Mouse (Mus musculus): Measurements from ENCODE around the gene Dysf.
"Not testable (repeated sequence)": the region's sequence is repeated elsewhere in the genome, so short reads cannot be mapped to it uniquely, and the experiment has no call there.

Dysf gene

DNA sequence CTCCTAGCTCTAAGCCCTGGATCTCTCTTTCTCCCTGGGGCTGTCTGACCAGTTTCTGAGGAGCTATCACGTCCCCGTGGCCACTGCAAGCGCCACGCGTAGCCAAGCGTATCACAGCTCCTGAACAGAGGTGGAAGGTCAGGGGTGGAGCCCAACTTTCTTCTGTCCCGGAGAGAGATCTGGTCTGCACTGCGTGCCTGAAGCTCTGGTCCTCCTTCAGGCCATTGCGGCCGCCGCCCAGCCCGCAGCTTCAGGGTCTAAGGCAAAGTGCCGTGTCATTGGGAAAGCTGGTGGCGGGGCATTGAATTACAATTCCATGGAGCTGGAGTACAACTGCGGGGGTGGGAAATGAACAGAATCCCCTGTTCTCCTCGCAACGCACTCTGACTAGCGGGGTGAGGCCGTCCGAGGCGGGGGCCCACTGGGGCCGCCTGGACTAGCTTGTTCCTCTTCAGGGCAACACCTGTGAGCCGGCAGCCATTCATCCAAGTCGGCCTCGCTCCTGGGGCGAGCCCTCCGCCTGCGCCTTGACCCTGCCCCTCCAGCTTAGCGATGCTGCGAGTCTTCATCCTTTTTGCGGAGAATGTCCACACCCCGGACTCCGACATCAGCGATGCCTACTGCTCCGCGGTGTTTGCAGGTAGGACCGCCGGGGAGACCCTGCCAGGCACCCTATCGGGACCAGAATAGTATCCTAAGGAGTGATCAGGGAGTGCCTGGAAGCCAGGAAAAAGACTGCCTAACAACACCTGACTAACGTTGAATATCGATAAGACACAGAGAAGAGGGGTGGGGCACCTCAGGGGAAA is at the start of gene Dysf:
Dysf (plus strand) TSS at position 228 of the 809 bp plus-strand sequence.
- peak; percentile 35 for DNase-seq

DNA sequence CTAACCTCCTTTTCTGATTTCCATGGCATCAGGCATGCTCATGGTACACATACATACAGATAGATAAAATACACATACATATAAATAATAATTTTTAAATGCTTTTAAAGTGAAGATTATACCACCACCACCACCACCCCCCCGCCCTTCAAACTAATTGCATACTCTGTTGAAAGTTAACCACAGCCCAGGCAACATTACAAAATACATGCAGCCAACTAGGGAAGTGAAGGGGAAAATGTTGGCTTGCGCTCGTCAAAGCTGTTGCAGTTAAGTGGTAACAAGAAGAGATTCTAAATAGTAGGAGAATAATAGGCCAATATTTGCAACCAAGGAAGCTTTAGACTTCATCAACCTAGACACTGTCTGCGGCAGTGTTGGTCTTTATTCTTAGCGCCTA is 20.7 kb upstream of the Dysf start:
- no peak for DNase-seq

DNA sequence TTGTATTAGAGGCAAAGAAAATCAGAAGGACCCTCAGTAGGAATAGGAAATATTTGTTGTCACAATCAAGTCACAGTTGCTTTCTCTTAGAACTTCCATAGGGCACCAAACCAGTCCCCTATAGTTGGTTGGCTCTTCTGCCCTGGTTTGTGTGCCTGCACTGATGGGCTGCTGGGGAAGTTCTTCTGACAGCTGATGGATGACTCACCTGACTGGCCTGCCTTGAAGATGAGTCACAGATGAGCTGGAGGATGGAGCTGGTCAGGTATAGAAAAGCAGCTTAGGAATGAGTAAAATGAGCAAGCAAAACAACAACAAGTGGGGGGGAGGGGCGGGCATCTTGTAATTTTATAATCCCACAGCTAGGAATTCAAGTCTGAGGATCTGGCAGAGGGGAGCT is 5.7 kb upstream of the Dysf start:
- DNase-seq = no peak

DNA sequence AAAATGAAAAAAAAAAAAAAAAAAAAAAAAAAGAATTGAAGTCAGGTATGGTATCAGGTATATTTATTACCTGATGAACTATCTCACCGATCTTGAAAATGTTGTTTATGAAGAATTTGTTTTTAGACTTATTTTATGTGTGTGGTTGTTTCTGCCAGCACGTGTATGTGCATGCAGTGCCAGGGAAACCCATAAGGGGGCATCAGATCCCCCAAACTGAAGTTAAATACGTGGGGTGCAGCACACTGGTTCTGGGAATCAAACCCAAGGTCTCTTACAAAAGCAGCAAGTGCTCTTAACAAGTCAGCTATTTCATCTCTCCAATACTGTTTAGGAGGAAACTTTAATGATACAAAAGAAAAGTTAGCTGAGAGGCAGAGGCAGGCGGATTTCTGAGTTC is 4.1 kb upstream of the Dysf start:
- no peak for DNase-seq

DNA sequence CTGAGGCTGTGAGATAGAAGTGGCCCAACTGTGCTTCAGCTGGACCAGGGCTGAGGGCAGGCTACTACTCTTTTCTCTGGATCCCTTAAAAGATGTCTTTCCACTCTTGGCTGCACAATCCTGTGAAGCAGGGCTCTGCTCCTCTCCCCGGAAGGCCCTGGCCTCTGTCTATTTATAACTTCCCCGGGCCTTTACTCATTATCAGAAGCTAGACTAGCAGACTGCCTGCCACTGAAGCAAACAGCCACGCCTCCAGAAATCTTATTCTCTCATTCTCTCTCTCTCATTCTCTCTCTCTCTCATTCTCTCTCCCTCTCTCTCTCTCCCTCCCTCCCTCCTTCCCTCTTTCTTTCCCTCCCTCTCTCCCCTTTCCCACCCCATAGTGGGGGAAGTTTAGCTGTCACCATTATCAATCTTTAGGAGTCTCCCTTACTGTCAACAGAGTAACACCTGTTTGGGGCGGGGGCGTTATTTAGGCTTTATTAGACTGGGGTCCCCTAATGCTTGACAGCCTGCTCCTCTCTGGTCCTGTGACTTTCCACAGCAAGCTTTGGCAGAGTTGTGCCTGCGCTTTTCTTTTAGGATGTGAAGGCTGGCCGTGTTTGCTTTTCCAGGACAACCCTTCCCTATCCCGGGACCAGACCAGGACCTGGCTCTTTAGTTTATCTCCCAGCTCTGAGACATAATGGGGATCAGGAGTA is 932 bp downstream of the Dysf start:
- DNase-seq = no peak

GRCm38 (mm10) chr6:84009915-84010302 is 1.5 kb downstream of the Dysf start:
- DNase-seq = no peak

- no peak for DNase-seq
Observed at GRCm38 (mm10) chr6:84010303-84011225, 2.2 kb downstream of the Dysf start.

GRCm38 (mm10) chr6:84014961-84015683 is 6.7 kb downstream of the Dysf start:
- not testable (repeated sequence) for DNase-seq

DNA sequence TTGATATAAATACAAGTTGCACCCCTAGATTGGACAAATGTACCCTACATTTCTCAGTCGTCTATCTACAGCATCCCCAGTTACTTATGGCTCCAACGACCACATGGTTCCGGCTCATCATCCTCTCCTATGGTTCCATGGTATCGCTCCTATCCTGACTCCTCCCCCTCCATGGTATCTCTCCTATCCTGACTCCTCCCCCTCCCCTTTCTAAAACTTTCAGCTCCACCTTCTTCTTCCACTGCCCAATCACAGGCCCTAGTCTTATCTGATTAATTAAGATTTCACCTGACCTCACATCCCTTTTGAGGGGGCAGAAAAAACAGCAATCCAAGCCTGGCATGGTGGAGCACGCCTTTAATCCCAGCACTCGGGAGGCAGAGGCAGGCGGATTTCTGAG is 8.5 kb downstream of the Dysf start:
- DNase-seq = no peak

DNA sequence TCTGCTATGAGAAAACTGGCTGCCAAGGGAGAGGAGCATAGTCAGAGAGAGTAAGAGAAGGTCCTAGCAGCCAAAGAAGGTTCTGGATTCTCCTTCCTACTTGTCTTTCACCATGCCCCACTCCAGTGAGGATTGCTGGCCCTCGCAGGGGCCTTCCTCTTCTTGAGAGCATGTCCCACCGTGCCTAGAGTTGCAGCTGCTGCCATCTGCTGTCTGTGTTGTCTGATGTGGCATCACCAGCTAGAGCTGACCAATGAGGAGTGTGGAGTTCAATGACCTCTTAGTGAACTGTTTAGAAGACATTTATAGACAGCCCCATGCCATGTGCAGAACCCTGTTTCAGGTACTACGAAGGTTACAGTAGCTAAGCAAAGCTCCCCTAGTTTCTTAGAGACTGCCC is 9.0 kb downstream of the Dysf start:
- DNase-seq = no peak

- DNase-seq = no peak
Observed at GRCm38 (mm10) chr6:84018906-84019550, 10.6 kb downstream of the Dysf start.

GRCm38 (mm10) chr6:84020002-84020401 is 11.6 kb downstream of the Dysf start:
- DNase-seq = no peak

DNA sequence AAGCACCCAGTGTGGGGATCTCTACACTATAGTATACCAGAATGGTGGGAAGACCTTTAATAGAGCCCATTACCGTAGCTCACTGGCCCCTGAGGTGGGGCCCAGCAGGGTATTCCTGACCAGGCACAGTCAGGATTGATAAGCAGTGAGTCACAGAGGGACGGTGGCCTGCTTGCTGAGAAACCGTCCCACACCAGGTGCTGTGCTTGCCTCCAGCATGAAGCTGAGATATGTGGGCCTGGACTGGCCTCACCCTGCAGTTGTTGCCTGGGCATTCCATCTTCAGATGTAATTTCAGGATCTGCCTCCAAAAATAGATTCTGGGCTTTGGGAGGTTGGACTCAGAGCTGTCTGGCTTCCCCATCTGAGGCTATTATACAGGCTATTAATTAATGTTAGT is 13.6 kb downstream of the Dysf start:
- DNase-seq = no peak

- no peak for DNase-seq
Observed at GRCm38 (mm10) chr6:84025636-84026035, 17.2 kb downstream of the Dysf start.

DNA sequence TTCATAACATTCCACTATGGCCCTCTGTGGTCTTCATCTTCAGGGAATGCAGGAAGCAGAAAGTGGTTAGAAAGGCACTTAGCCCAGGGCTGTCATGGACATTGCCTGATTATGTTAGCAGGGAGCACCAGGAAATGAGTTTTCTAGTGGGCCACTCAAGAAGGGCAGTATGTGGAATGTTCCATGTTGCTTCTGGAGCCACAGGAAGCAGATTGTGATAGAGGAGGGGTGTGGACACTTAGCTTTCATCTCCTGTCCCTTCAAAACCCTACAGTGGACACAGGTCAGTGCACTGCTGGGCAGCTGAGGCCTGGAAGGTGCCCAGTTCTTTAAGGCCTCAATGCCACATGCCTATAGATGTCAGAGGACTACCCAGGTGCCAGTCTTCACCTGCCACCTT is 20.4 kb downstream of the Dysf start:
- no peak for DNase-seq

DNA sequence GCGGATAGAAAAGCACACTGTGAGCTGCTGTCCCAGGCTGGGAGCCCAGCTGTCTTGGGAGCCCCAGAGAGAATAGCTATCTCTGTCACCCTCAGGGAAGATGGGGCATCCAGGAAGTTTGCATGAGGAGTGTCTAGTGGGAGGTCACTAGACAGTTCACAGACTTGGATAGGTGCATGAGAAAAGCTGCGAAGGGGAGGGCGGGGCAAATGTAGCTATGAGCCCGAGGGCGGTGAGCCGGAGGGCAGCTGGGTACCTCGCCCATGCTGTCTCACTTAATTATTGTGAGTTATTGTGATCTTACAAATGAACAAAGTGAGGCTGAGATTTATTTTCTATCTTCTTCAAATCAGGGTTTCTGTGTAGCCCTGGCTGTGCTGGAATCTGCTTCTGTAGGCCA is 21.4 kb downstream of the Dysf start:
- DNase-seq = no peak

DNA sequence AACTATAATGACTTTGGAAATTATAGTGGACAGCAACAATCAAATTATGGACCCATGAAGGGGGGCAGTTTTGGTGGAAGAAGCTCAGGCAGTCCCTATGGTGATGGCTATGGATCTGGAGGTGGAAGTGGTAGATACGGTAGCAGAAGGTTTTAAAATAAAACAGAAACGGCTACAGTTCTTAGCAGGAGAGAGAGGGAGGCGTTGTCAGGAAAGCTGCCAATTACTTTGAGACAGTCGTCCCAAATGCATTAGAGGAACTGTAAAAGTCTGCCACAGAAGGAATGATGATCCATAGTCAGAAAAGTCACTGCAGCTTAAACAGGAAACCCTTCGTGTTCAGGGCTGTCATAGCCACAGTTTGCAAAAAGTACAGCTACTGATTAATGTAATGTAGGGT is 24.1 kb downstream of the Dysf start:
- not testable (repeated sequence) for DNase-seq

DNA sequence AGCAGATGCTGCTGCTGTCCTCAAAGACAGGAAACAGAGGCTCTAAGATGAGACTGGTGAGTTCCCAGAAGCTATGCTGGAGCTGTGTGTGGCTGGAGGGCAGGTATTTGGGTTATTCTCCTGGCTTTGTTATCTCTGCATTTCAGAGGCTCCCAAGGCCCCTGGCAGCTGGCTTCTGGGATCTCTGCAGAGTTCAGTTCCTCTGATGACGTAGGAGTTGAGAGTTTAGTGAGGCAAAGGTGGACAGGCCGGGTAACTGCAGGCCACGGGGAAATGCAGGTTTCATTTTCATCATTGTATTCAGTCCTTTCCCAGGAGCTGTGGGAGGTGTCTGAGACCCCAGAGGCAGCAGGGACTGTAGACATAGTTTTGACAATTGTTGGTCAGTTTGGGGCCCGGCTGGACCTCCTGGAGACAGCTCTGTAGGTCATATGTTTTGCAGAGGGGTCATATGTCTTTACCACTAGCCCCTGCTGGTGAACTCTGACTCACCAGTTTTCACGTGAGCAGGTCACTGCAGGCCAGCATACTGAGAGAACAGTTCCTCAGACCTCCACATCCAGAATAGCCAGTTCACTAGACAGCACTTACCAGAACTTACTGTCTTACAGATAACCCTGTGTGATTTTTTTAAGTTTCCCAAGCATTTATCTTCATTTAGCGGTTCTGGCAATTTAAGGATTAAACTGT is 35.0 kb downstream of the Dysf start:
- DNase-seq = no peak

GRCm38 (mm10) chr6:84044679-84045078 is 36.3 kb downstream of the Dysf start:
- no peak for DNase-seq

- no peak for DNase-seq
Observed at GRCm38 (mm10) chr6:84048856-84049255, 40.5 kb downstream of the Dysf start.

- no peak for DNase-seq
Observed at GRCm38 (mm10) chr6:84050238-84050637, 41.8 kb downstream of the Dysf start.

GRCm38 (mm10) chr6:84051032-84051431 is 42.6 kb downstream of the Dysf start:
- no peak for DNase-seq

Measured in right cerebral cortex, postnatal 4 days (tissue).